Mouse (Mus musculus) adrenal gland, postnatal 10 days (tissue): ENCODE data around the gene Rita1. TPM values are rescaled to one million over a fixed set of nuclear protein-coding genes. Genes with fewer than 3 reads are reported as not detected.
A peak's percentile ranks its signal among the peaks of the same experiment; 100 is the strongest.

ENCODE experiments used
- DNase-seq: peaks from one replicate; pipeline ENCODE4 v3.0.0; 2021; ENCODE audit warnings: mixed read lengths
- total RNA-seq, 2 experiments: library from RNA; stranded (reverse); gene quantifications; 2 replicates each; pipeline ENCODE4 v1.2.3; 2021

The Rita1 gene
- total RNA-seq, 2 experiments from 2014 or later, result 12.9 to 17.4 TPM

DNA sequence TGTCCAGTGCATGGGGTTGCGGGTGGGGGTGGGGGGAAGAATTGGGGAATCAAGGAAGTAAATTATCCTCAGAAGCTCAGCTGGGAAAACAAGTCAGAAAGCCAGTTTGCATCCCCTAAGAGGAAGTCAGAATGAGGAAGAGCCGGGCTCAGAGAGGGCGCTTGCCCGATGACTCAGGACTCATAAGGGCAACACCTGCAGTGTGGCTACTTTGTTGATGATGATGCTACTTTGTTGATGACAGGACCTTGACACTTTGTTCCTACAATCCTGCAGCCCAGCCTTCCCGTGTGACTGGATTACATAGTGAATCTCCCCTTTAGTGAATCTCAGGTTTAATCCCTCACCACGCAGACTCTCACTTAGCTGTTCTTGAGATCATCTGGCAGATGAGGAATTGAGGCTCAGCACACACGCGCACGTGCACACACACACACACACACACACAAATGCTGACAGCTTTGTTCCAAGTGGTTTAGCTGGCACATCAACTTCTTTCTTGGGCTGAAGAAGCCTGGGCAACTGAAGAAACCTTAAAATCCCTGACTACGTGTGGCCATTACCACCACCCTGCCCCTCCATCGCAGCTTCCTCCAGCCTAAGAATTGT, 42.0 kb downstream of the Rita1 start:
- DNase-seq, result no peak

DNA sequence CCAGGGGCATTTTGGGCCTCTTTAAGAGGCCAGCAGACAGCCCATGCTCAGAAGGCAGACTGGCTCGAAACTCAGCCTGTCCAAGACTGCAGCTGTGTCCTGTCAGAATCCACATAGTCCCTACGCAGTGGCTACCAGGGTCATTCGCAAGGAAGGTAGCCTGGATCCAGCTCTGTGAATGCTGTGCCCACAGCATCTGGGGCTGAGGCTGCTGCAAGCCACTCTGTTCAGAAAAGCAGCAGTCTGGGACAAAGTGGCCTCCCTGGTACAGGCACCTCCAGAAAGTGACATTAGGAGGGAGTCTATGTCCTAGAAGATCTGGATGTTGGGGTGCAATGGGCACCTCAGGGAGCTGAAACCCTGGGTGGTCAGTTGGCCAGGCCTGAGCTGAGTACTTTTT, 42.6 kb downstream of the Rita1 start:
- DNase-seq, result no peak

DNA sequence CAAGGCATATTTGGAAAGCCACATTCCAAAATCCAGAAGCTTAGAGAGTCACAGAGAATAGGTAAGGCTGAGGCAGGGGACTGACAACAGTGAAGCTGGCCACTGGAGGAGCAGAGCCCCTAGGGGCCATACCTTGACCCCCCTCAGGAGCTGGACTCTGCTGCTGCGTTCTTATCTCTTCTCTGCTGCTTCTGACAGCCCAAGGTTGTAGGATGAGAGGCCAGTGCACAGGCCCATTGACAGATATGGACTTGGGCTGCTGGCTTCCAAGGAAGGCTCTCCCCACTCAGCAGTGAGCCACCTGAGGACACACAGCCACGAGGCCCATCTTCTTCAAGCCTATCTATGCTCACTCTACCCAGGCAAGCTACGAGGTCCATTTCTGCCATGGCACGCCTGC, 43.4 kb downstream of the Rita1 start:
- DNase-seq, result no peak

DNA sequence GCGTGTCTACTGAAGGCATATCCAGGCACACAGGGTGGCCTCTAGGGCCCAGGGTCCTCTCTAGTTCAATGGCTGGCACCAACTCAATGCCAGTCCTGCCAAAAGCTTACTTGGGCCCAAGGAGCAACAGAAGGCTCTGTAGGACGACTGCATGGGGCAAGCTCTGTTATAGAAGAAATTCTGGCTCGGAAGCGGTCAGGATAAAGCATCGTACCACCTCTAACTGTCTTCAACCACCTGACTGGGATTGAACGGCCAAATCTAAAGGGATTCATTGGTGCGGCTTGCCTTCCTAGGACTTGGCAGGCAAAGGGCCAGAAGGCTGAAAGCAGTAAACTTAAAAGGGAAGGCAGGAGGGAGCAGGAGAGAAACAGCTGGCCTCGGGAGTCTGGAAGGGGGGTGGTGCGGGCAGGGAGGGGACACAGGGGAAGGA, 44.0 kb downstream of the Rita1 start:
- DNase-seq, result peak; percentile 60

DNA sequence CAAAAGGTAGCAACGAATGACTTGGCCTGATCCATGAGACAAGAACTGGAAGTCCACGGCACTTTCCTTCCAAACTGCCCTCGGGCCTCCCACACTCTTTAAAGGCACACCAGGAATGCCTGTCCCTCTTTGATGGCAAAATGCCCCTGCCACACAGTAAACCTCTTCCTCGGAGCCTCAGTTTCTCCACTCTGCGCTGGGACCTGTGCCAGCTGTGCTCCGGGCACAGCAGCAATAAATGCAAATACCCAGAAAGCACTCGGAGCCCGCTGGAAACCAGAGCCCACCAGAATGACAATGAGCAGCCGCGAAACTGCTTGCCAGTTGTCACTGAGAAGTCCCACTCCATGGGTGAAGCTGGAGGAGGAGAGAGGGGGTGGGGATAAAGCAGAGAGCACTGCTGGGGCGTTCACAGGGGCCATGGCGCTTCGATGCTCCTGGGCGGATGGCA, 44.6 kb downstream of the Rita1 start:
- DNase-seq, result no peak

DNA sequence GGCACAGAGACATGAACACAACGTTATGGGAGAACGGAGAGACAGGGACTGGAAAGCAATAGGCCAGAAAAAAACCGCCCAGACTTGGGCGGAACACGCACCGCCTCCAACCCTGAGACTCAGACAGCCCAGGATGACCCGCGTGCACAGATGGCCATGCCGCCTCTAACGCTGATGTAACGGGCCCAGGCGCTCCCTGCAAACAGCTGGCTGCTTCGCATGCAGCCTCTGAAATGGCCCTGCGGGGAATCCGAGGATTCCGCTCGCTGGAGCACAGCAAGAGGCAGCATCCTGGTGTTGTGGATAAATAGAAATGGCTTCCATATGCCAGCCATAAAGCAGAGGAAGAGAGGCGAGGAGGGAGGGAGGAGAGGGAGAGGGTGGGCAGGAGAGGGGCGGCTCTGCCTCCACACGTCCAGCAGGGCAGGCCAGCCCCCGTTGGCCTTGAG, 45.1 kb downstream of the Rita1 start:
- DNase-seq, result peak; percentile 81

DNA sequence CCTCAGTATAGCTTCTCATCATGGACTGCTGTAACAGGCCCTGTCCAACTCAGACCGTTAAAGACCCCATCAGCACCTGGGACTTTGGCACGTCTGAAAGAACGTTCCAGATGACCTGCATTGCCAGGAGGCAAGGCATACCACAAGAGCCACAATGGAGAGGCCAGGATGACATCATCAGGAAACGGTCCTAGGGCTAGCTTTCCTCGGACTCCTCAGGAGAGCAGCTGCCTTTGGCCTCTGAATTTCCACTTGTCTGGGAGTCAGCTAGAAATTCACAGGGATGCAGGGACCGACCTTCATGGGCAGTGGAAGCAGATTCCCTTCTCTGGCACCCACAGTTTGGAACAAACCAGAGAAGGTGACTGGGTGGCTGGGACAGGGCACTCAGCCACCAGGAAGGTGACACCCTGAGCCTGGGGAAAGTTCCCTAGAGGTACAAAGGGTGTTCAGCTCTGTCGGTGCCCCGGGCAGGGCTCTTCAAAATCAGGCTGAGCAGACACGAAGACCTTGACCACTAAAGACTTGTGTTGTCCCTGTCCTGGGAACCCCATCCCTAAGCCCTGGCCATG, 45.6 kb downstream of the Rita1 start:
- DNase-seq, result no peak

DNA sequence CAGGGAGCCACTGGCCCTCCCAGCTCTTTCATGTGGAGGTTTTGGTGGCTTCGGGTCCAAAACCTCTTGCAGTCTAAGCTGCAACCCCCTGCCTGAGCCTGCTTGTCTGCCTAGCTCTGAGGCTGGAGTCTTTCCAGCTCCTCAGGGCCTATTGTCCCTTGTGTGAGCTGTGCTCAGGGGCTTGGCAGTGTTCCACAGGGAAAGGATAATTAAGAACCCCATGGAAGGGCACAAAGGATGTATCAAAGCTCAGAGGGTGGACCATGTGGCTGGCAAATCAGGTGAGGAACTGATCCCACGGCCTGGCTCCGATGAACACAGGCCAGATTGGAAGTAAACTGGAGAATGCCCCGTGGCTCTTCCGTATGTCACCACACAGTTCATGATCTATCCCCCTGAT, 46.3 kb downstream of the Rita1 start:
- peak; percentile 54 for DNase-seq

DNA sequence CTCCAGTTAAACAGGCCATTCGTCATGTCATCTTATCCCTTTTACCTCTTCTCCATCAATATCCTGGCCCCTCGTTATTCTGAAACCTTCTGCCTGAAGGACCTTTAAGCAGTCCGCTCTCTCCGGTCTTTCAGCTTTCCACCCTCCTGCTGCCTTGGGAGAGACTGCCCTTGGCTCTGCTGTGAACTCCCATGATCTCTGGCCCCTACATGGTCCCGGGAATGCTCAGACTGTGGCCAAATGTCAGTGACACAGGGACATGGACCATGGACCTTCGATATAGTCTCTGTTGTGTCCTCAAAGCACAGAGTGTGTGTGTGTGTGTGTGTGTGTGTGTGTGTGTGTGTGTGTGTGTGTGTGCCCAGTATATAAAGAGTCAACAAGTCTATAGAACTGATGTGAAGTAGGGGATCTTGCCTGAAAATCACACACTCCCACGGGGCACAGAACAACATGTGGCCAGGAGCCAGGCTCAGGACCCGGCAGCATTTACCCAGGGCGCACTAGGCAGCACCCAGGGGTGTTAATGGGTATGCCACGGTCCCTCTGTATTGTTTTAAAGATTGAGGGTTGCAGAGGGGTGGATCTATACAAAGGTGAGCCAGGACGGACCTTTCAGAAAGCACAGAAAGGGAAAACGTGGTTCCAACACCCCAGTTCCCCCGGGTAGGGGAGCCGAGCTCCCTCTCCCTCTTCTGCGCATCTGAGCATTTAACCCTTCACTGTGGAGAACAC, 47.1 kb downstream of the Rita1 start:
- DNase-seq, result no peak

DNA sequence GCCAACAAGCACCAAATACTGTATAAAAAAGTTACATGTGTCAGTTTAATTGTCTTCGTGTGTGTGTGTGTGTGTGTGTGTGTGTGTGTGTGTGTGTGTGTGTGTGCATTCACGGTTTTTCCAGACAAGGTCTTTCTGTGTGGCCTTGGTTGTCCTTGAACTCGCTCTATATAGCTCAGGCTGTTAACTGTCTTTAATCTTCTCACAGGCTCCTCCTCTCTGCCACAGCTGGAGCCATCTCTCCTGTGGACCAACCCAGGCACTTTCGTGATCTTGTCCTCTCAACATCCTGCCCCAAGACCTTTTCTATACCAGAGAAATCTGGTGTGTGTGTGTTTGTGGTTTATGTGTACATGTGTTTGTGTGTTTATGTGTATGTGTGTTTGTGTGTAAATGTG, 48.5 kb downstream of the Rita1 start:
- DNase-seq, result peak; percentile 23

DNA sequence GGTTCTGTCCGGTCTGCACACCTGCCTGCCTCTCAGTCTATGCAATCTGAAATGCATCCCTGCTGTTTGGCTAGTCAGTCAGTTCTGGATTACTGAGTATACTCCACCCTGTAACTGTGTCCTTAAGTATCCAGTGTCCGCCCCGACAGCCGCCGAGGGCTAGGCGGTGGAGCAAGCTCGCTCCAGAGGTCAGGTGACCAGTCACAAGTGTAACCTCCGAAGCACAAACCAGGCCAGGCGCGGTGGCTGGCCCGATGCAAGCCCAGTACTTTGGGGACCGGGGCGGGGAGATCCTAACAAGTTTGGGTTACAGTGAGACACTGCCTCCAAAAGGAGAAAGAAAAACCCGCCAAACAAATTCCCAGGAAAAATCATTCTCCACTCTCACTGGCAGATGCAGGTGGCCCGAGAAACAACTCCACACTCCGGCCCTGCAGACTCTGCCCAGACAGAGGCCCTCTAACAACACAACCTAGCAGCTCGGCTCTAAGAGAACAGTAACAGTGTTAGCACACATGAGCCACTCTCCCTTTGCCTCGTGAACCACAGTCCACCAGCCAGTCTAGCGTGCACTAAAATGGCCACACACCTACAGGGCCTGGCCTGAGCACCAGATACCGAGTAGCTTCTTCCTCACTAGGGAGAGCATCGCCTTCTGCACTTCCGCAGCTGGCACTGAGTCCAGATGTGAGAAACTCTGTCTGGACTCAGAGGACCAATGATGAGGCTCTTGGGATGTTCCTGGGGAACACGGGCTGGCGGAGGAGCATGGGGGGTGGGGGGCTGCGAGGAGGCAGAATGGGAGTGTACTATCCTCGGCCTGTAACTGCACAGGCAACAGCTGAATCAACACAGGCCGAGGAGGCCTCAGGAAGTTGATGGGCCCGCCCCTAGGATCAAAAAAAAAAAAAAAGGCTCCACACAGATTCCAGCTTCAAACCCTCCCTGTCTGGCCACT, 49.2 kb downstream of the Rita1 start:
- DNase-seq, result peak; percentile 80

DNA sequence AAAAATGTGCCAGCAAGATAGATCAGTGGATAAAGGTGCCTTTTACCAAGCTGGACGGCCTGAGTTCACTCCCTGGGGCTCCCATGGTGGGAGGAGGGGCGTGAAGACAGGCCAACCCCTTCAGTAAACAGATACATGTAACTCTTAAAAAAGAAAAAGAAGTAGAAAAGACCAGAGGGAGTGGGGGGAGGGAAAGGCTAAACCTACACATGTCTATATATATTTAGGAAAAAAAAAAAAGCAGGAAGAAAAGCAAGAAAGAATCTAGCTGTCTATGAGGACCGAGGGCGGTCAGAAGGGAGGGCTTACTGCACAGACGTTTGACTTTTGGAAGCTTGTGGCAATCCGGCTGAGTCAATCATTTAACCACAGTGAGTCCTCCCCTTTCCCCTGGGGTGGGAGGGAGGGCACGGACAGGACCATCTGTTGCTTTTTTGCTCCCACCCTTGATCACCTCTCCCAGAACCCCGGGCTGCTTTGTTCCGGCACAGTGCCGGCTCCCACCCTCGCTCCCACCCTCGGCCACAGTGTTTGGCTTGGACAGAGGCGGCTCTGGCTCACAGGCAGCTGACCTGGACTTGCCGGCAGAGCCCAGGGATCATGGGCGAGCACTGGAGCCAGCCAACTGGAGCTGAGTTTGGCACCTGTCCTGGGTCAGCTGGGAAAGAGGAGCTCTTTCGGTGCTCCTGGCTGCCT, 51.6 kb downstream of the Rita1 start:
- peak; percentile 81 for DNase-seq

DNA sequence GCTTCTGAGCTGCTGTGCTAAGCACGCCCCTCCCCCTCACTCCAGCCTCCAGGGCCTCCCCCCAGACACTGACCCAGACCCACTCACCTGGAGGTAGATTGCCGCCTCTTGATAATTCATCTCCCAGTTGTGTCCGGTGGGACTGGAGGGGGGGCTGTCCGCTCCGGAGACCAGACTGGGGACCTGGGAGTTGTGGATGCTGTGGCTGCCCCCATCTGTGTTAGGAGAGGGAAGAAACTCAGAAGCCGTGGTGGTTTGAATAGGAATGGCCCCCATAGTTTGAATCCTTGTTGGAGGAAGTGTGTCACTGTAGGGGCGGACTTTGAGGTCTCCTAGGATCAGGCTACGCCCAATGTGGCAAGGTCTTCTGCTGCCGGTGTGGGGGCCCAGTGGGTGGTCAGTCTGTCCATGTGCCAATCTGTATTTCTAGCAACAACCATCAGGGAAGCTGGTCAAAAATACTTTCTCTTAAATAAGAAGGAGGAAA, 52.2 kb downstream of the Rita1 start:
- DNase-seq, result no peak

DNA sequence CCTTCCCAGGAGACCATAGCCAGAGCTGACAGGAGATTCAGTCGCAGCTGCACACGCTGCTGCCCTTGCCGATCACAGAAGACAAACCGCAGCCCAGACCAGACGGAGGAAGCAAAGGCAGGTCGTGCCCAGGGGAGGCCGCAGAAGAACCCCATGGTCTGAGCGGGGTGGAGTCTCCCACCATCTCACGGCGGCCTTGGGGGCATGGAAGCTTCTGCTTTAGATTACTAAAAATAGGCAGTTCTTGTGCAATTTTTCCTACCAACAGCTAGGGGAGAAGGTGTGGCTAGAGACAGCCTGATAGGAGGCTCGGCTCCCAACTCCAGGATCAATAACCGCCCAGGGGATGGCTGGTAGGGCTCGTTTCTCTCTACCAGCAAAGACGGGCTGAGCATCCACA, 53.6 kb downstream of the Rita1 start:
- DNase-seq, result peak; percentile 38

DNA sequence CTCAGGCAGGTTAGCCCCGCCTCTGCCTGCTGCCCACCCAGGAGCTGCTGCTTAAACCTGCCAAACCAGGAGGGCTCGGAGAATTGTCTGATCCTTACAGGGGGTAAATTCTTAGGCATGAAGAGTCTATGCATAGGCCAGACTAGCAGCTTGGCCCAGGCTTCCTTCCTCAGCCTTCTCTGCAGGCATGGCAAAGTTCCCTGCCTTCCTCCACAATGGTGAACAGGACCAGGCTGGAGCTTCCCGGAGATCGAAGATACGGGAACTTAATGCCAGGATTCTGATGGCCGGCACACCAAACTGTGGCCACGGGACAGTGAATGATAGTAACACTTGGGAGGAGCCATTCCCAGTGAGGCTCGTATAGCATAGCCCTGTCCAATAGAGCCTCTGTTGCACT, 54.3 kb downstream of the Rita1 start:
- DNase-seq, result no peak

DNA sequence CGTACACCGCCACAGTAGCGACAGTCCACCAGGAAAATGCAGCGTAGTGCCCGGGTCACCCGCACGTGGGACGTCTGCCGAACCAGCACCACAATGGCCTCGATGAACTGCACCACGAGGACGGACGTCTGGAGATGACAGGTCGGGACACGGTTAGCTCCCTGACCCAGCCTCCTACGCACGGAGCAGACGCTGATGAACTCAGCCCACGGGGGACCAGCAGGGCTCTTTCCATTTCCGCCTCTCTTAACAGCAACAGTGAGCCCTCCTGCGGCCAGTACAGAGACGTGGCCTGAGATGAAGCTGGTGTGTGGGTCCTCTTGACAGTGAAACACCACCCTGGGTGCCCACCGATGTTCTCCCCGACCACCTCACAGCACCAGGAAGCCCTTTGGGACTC, 56.5 kb downstream of the Rita1 start:
- DNase-seq, result no peak

DNA sequence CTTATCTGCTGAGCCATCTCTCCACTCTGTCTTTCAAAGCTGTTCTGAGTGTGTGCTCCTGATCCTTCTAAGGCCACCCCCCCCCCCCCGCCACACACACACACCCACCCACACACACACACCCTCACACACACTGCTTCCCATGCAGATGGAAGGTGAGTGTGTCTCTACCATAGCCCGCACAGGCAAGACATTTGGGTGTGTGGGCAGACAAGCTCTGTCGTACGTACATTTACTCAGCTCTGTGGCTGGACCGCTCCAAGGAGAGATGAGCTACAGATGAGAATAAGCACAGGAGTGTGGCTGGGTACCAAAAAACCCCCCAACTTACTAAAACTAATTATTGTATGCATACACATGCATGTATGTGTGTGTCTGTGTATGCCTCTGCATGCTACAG, 61.7 kb downstream of the Rita1 start:
- no peak for DNase-seq

DNA sequence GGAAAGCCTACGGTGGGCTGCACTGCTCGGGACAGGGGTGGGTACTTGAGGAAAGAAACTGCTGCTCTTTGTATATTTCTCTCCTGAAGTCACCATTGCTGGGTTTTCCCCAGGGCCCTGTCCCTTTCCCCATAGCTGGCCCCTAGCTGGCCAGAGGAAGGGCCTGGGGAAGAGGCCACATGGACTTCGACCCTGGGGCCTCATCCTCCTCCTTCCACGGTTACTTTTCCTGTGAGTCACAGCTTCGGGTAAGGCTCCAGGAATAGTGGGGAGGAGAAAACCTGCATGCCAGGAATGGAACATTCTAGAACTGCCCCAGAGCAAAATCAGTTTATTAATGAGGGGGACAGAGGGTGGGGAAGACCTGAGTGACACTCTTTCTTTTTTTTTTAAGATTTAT, 62.3 kb downstream of the Rita1 start:
- DNase-seq, result no peak

DNA sequence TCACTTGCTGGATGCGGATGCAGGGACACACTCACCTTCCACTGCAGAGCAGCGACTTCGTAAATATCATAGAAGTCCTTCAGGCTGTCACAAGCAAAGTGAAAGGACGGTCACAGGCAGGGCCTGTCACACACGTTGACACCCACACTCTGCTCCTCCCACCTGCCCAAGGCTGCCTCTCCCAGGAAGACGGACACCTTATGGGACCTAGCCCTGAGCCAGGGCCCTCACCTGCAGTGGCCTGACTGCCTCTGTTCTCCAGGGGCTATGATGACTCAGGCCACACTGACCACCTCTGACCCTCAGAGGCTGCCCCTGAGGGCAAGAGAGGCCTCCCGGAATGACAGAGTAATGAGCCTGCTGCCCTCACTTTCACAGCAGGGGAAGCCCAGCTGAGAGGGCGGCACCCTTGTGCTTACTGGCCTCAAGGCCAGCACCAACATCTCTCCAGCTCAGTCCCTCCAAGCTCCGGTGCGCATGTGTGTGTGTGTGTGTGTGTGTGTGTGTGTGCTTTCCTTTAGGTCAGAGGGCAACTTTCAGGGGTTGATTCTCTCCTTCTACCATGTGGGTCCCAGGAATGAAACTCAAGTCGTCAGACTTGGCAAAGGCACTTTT, 64.0 kb downstream of the Rita1 start:
- no peak for DNase-seq
